Mouse (Mus musculus): Measurements from ENCODE around the gene Clba1. TPM values are rescaled to one million over a fixed set of nuclear protein-coding genes. Genes with fewer than 3 reads are reported as not detected.
A peak's percentile ranks its signal among the peaks of the same experiment; 100 is the strongest.

The Clba1 gene
- polyA plus RNA-seq, 1 experiment: 9.6 TPM

- TF ChIP-seq SRF (IDR thresholded peaks at IDR 0.05; ENCODE audit: control insufficient read depth, insufficient read length, low read depth) (no peak), MYOD1 (IDR thresholded peaks at IDR 0.05; ENCODE audit: control insufficient read depth in 1 of 3, insufficient read length in 2 of 3, low read depth in 2 of 3) (no peak), MAX (IDR thresholded peaks at IDR 0.05; ENCODE audit: low read depth) (no peak), USF1 (IDR thresholded peaks at IDR 0.05; ENCODE audit: low read depth) (no peak), POLR2AphosphoS2 (IDR thresholded peaks at IDR 0.05; ENCODE audit: insufficient read length, low read depth) (peak; percentile 62), TCF12 (IDR thresholded peaks at IDR 0.05; ENCODE audit: insufficient read depth, poor library complexity, severe bottlenecking) (no peak)
- peaks cover 17% of the 10 kb centered on the region for H3K36me3 ChIP-seq (ENCODE audit: control insufficient read depth, insufficient read depth)
- no peak overlapping the region for H3ac ChIP-seq (ENCODE audit: control insufficient read depth, insufficient read length)
- no peak overlapping the region for H3K4me2 ChIP-seq (ENCODE audit: low read depth)
- H3K79me2 ChIP-seq (ENCODE audit: control insufficient read depth, insufficient read depth): no peaks in the 10 kb centered on the region
- H3K4me3 ChIP-seq: no peak overlapping the region
- H3K27me3 ChIP-seq (ENCODE audit: control insufficient read depth, insufficient read depth, insufficient read length): no peaks in the 10 kb centered on the region
These were observed 36.4 kb upstream of the Clba1 start for GRCm38 (mm10) chr12:112772306-112772705.

DNA sequence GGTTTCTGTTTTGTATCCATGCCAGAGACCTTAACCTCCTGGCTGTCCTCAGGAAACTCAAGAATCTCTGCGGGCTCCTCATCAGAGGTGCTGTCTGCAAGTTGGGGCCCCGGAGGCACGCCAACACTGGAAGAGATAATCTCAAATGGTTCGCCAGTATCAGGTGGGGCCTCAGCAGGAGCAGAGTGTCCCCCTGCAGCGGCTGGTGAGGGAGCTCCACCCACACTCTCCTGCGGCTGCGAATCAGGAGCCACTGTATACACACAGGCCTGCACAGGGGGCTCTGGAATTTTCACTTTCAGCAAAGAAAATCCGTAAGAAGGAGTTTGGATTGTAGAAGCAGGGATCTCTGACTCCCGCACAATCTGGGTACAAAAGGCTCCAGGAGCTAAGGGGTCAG is 35.4 kb upstream of the Clba1 start:
- H3K4me3 ChIP-seq: no peak overlapping the region
- no peak overlapping the region for H3ac ChIP-seq (ENCODE audit: control insufficient read depth, insufficient read length)
- no peaks in the 10 kb centered on the region for H3K79me2 ChIP-seq (ENCODE audit: control insufficient read depth, insufficient read depth)
- TF ChIP-seq TCF12 (IDR thresholded peaks at IDR 0.05; ENCODE audit: insufficient read depth, poor library complexity, severe bottlenecking) (no peak), CEBPB (IDR thresholded peaks at IDR 0.05; ENCODE audit: insufficient read depth, poor library complexity, severe bottlenecking) (no peak), USF1 (IDR thresholded peaks at IDR 0.05; ENCODE audit: low read depth) (no peak), TCF3 (IDR thresholded peaks at IDR 0.05; ENCODE audit: insufficient read length, low read depth) (no peak), POLR2A (IDR thresholded peaks at IDR 0.05; ENCODE audit: insufficient read length, low read depth) (no peak), POLR2AphosphoS2 (IDR thresholded peaks at IDR 0.05; ENCODE audit: insufficient read length, low read depth) (no peak), MYOD1 (IDR thresholded peaks at IDR 0.05; ENCODE audit: control insufficient read depth in 1 of 3, insufficient read length in 2 of 3, low read depth in 2 of 3) (no peak), MAX (IDR thresholded peaks at IDR 0.05; ENCODE audit: low read depth) (no peak), MYOG (IDR thresholded peaks at IDR 0.05; ENCODE audit: control insufficient read depth in 1 of 3, insufficient read depth in 1 of 3, insufficient read length in 2 of 3, low read depth in 2 of 3) (no peak), E2F4 (IDR thresholded peaks at IDR 0.05; ENCODE audit: insufficient read depth) (no peak), REST (IDR thresholded peaks at IDR 0.05; ENCODE audit: insufficient read depth, insufficient read length) (no peak), SRF (IDR thresholded peaks at IDR 0.05; ENCODE audit: control insufficient read depth, insufficient read length, low read depth) (no peak)
- peaks cover 17% of the 10 kb centered on the region for H3K36me3 ChIP-seq (ENCODE audit: control insufficient read depth, insufficient read depth)
- H3K4me2 ChIP-seq (ENCODE audit: low read depth): no peak overlapping the region
- no peaks in the 10 kb centered on the region for H3K27me3 ChIP-seq (ENCODE audit: control insufficient read depth, insufficient read depth, insufficient read length)

GRCm38 (mm10) chr12:112774026-112774425 is 34.7 kb upstream of the Clba1 start:
- Histone ChIP-seq H3K4me2 (ENCODE audit: low read depth) (no peak overlapping the region), H3ac (ENCODE audit: control insufficient read depth, insufficient read length) (no peak overlapping the region), H3K36me3 (ENCODE audit: control insufficient read depth, insufficient read depth) (peaks cover 17% of the 10 kb centered on the region)

GRCm38 (mm10) chr12:112774481-112774880 is 34.3 kb upstream of the Clba1 start:
- Histone ChIP-seq H3K4me2 (ENCODE audit: low read depth) (no peak overlapping the region), H3K79me2 (ENCODE audit: control insufficient read depth, insufficient read depth) (no peaks in the 10 kb centered on the region), H3K4me3 (no peak overlapping the region), H3K27me3 (ENCODE audit: control insufficient read depth, insufficient read depth, insufficient read length) (no peaks in the 10 kb centered on the region), H3ac (ENCODE audit: control insufficient read depth, insufficient read length) (no peak overlapping the region), H3K36me3 (ENCODE audit: control insufficient read depth, insufficient read depth) (peaks cover 17% of the 10 kb centered on the region)
- no peak for TF ChIP-seq MYOG (IDR thresholded peaks at IDR 0.05; ENCODE audit: control insufficient read depth in 1 of 3, insufficient read depth in 1 of 3, insufficient read length in 2 of 3, low read depth in 2 of 3)
- no peak for TF ChIP-seq REST (IDR thresholded peaks at IDR 0.05; ENCODE audit: insufficient read depth, insufficient read length)
- no peak for TF ChIP-seq MYOD1 (IDR thresholded peaks at IDR 0.05; ENCODE audit: control insufficient read depth in 1 of 3, insufficient read length in 2 of 3, low read depth in 2 of 3)
- TF ChIP-seq TCF3 (IDR thresholded peaks at IDR 0.05; ENCODE audit: insufficient read length, low read depth): no peak
- no peak for TF ChIP-seq USF1 (IDR thresholded peaks at IDR 0.05; ENCODE audit: low read depth)
- no peak for TF ChIP-seq POLR2AphosphoS2 (IDR thresholded peaks at IDR 0.05; ENCODE audit: insufficient read length, low read depth)
- TF ChIP-seq CEBPB (IDR thresholded peaks at IDR 0.05; ENCODE audit: insufficient read depth, poor library complexity, severe bottlenecking): no peak
- no peak for TF ChIP-seq POLR2A (IDR thresholded peaks at IDR 0.05; ENCODE audit: insufficient read length, low read depth)
- TF ChIP-seq TCF12 (IDR thresholded peaks at IDR 0.05; ENCODE audit: insufficient read depth, poor library complexity, severe bottlenecking): no peak
- TF ChIP-seq SRF (IDR thresholded peaks at IDR 0.05; ENCODE audit: control insufficient read depth, insufficient read length, low read depth): no peak
- no peak for TF ChIP-seq MAX (IDR thresholded peaks at IDR 0.05; ENCODE audit: low read depth)
- no peak for TF ChIP-seq E2F4 (IDR thresholded peaks at IDR 0.05; ENCODE audit: insufficient read depth)

More at GRCm38 (mm10) chr12:112774026-112774425, 34.7 kb upstream of the Clba1 start:
- H3K4me3 ChIP-seq: no peak overlapping the region
- no peaks in the 10 kb centered on the region for H3K27me3 ChIP-seq (ENCODE audit: control insufficient read depth, insufficient read depth, insufficient read length)
- TF ChIP-seq MAX (IDR thresholded peaks at IDR 0.05; ENCODE audit: low read depth) (no peak), CEBPB (IDR thresholded peaks at IDR 0.05; ENCODE audit: insufficient read depth, poor library complexity, severe bottlenecking) (no peak), POLR2AphosphoS2 (IDR thresholded peaks at IDR 0.05; ENCODE audit: insufficient read length, low read depth) (no peak), E2F4 (IDR thresholded peaks at IDR 0.05; ENCODE audit: insufficient read depth) (no peak), REST (IDR thresholded peaks at IDR 0.05; ENCODE audit: insufficient read depth, insufficient read length) (no peak), POLR2A (IDR thresholded peaks at IDR 0.05; ENCODE audit: insufficient read length, low read depth) (no peak), USF1 (IDR thresholded peaks at IDR 0.05; ENCODE audit: low read depth) (no peak), TCF12 (IDR thresholded peaks at IDR 0.05; ENCODE audit: insufficient read depth, poor library complexity, severe bottlenecking) (no peak), SRF (IDR thresholded peaks at IDR 0.05; ENCODE audit: control insufficient read depth, insufficient read length, low read depth) (no peak), TCF3 (IDR thresholded peaks at IDR 0.05; ENCODE audit: insufficient read length, low read depth) (no peak), MYOG (IDR thresholded peaks at IDR 0.05; ENCODE audit: control insufficient read depth in 1 of 3, insufficient read depth in 1 of 3, insufficient read length in 2 of 3, low read depth in 2 of 3) (no peak), MYOD1 (IDR thresholded peaks at IDR 0.05; ENCODE audit: control insufficient read depth in 1 of 3, insufficient read length in 2 of 3, low read depth in 2 of 3) (no peak)
- H3K79me2 ChIP-seq (ENCODE audit: control insufficient read depth, insufficient read depth): no peaks in the 10 kb centered on the region

Measured in myocyte (in vitro differentiated cells).